Mouse (Mus musculus): ENCODE results near the gene Smarcd3.

The Smarcd3 gene

DNA sequence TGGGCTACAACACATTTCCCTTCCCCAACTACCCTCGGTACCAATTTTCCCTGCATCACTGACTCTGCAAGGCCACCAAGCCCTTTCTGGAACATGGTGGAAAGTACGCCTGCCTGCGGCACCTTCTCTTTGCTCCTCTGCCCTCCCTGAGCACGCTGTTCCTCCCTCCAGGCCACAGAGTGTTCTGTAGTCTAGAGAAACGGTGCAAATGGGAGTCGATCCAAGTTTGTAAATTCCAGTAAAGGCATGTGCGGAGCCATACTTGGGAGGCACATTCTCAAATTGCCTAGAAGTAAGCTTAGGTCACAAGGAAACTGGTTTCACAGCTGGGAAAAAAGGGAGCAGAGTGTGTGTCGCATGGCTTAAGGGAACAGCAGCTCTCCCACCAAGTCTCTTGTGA, 4.1 kb downstream of the Smarcd3 start:
- no peak for DNase-seq (ENCODE audit: low spot score)

DNA sequence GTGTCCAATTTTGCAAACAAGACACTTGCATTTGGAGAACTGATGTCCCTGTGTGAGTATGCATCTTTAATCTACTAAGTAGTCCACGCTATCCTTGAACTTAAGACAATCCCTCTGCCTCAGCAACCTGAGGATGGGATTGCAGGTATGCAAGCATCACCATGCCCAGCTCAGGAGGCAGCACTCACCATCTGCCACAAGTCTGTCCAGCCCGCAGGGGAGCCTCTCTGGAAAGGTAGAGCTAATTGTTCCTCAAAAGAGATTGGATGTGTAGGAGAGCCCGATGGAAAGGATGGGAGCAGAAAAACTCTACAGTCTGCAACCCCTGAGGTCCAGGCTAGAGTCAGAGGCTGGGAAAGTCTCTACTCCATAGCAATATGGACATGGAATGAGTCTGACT, 5.3 kb downstream of the Smarcd3 start:
- no peak for DNase-seq (ENCODE audit: low spot score)

DNA sequence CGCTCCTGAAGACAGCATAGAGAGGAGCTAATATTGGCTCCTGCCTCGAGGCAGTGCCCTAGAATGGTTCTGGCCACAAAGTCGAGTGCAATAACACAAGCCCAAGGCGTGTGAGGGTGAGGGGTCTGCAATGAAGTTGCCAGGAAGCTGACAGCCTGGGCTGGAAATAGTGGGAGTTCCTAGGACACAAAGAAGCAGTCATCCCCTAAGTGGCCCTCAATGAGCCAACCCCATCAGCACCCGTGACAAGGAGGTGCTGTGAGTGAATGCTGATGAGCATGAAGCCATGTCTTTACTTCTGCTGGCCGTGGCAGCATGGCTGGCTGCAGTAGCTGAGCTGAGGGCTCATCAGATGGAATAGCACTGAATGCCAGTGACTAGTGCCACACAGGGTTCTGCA, 9.1 kb downstream of the Smarcd3 start:
- DNase-seq (ENCODE audit: low spot score), result no peak

DNA sequence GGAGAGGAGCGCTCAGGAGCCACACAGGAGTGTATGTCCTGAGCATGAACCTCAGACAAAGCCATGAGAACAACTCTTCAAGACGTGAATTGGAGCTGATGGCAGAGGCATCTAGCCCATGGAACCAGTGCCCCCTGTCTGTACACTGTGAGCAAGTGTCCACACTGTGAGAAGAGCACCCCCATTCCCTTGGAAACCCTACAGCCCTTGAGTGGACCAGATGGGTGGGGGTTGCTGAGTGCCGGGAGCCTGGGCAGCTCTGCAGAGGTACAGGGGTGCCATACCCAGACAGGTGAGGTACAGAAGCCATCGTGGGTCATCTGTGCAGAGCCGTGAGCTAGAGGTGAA, 11.9 kb downstream of the Smarcd3 start:
- no peak for DNase-seq (ENCODE audit: low spot score)

DNA sequence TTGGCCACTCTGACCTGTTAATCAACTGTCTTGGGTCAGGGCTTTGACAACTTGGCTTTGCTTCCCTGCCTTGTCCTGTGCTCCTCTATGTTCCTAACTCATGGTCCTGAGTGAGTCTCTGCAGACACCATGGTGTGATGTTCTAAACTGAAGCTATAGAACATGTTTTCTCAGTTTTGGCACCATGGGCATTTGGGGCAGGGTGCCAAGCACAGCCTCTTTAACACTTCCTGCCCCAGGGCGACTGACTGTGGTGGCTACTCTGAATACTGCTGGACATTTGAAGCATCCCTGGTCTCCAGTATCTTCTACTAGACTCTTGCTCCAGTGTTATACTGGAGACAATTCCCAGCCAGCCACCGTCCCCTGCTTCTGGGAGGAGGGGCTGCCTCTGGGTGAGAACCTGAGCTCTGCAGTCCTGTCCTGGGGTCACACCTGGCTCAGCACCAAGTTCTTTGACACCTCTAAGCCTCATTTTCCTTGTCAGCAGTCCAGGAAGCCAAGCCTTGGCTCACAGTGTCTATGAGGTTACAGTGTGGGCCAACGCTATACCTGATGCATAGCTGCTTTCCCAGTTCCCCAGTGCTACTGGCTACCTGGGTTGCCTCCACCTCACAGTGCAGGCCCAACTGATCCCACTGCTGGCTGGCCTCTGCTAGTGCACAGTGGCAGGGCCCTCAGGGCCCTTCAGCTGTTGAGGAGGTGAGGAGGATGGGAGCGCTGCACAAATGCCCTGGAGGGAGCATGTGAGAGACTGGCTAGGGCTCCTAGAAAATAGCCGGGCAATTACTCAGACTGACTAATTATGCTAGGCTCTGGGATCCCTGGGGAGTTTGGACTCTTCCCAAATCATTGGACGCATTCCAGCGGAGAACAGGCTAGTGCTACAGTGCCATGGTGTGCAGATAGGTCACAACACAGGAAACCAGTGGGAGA, 12.6 kb downstream of the Smarcd3 start:
- no peak for DNase-seq (ENCODE audit: low spot score)

DNA sequence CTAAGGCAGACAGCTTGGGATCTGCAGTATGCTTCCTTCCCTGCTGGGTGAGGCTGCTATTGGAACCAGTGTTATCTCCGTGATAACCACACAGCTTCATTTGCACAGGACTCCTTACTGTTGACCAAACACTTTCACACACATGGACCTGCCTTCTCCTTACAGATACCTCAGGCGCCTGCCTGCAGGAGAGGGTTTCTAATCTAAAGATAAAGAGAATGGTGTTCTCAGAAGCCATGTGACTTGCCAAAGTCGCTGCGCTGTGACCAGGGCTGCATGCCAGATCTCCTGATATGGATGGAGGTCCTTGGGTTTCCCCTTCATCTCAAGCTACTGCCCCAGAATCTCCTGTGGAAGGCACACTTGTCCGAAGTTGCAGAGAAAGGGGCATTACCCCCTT, 14.8 kb downstream of the Smarcd3 start:
- no peak for DNase-seq (ENCODE audit: low spot score)

DNA sequence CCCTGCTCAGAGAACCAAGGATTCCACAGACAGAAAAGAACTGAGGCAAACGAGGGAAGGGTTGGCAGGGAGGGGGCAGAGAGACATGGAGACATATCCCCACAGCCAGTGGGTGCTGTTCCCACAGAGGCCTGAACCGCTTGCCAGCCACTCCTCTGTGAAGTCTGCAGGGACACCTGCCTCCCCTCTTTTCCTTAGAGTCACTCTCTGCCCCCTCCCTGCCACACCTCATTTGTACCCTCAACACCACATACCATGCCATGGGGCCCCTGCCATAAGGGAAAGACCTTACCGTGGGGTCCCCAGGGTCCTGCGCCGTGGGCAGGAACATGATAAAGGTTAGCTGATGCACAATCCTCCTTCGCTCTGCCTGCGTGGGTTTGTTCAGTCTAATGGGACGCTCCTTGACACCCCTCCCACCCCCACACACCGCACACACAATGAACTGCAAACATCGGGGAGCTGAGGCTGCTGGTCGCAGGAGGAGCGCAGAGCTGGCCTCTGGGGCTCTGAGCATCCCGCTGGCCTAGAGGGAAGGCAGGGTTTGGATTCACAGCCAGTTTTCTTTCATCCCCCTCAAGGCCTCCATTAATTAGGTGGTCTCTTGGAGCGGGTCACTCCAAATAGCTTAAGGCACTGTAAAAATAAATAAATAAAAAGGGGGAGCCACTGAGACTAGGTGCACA, 18.1 kb downstream of the Smarcd3 start:
- peak; percentile 15 for DNase-seq (ENCODE audit: low spot score)

DNA sequence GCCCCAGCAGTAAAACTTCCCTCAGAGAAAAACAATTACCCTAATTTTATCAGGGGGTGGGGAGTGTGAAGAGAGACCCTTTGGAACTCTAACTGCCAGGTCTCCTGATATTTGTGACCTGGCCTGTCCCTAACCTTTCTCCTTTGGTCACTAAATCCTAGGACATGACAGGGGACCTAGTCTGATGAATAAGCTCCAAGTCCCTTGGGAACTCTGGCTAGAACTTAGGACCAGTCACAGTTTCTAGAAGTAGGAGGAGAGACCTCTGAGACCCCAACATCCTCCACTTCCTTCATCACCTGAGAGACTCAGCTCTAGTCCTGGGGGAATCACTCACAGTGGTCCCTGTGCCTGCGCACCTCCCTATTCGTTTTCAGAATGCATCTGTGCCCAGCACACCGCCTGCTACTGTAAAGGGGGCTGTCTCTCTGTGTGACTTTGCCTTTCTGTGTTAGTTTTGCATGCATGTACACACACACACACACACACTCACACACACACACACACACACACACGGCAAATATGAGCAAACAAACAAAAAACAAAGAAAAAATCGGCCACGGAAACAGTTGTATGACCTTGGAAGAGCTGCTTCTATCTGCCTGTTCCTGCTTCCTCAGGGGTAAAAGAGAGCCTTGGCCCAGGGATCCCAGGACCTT, 18.8 kb downstream of the Smarcd3 start:
- DNase-seq (ENCODE audit: low spot score), result peak; percentile 72

DNA sequence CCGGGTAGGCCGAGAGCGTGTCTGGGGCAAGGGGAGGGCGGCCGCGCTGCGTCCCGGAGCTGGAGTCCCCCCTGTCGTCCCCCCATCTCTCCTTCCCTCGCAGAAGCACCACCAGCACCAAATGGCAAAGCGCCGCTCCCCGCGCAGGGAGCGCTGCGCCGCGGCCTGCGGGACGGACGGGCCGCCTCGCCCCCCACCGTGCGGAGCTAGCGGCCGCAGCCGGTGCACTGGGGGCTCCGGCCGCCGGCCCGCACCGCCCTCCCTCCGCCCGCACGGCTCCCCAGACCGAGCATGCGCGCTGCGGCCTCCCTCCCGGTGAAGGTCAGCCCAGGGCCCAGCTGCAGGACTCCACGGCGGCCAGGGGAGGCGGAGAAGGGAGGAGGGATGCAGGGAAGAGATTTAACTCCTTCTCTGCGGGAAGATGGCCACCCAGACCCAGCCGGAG, 19.5 kb downstream of the Smarcd3 start:
- DNase-seq (ENCODE audit: low spot score), result peak; percentile 92

DNA sequence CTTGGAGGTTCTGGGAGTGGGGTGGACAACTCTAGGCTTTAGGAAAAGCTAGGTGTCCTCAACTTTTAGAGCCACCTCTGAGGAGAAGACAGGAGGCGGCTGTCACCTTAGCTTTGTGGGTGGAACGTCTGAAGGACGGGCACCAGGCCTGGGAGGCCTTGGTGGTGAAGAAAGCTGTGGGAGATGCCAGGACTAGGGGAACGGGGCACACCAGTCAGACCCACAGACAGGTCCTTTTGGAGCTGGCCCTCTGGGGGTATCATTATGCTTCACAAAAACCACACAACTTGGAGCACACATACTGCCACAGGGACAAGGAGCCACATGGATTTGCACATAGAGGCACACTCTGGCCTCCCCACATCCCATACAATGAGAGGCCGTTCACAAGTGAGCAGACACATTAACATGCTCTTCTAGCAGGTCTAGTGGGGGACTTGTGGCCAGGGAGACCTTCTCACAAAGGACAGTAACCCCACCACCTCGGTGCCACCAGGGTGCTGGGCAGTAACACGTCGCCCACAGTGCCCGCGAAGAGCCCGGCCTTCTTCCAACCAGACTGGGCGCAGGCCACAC, 20.0 kb downstream of the Smarcd3 start:
- DNase-seq (ENCODE audit: low spot score), result no peak

DNA sequence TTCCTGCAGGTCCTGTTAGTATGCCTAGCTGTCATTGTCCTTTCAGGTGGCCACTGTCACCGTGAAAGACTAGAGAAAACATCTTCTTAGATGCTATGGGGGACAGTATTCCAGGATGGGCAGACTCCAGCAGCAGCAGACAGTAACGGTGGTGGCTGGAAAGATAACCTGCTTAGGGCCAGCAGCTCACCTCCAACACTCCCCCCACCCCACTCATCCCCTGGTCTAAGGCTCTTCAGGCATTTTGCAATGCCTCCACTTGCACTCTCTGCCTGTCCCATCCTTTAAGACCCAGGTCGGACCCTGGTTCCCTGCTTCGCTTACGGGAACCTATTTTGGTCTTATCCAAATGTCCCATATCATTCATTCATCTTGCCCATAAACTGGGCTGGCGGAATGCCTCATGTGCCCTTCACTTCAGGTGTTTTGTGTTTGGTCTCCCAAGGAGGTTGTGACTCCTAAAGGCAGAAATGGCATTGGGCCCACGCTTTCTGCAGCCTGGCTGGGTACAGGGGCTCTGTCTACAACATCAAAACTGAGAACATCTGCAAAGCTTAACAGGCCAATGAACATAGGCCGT, 20.7 kb downstream of the Smarcd3 start:
- DNase-seq (ENCODE audit: low spot score), result peak; percentile 12

DNA sequence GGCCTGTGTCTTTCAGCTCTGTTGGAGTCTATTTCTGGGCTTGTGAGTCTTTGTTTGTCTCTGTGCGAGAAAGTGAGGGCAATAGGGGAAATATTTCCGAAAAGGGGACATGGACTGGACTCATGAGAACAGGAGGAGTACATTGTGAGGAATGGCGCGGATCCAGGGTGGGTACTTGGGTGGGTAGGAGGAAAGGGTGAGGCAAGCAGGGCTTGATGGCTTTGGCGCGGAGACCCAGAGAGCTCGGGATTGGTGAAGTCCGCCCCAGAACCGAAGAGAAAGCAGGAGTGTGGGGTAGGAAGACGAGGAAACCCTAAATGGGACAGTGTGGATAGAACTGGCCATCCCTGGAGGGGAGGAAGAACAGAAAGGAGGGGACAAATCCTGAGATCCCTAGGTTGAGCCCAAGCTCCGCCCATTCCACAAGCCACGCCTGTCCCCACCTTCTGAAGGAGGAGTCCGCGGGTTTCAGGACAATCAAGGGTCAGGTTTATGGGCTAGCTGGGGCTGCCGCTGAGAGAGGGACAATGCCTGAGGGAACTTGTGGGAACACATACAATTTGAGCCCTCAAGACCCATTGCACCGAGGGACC, 21.4 kb downstream of the Smarcd3 start:
- peak; percentile 95 for DNase-seq (ENCODE audit: low spot score)

DNA sequence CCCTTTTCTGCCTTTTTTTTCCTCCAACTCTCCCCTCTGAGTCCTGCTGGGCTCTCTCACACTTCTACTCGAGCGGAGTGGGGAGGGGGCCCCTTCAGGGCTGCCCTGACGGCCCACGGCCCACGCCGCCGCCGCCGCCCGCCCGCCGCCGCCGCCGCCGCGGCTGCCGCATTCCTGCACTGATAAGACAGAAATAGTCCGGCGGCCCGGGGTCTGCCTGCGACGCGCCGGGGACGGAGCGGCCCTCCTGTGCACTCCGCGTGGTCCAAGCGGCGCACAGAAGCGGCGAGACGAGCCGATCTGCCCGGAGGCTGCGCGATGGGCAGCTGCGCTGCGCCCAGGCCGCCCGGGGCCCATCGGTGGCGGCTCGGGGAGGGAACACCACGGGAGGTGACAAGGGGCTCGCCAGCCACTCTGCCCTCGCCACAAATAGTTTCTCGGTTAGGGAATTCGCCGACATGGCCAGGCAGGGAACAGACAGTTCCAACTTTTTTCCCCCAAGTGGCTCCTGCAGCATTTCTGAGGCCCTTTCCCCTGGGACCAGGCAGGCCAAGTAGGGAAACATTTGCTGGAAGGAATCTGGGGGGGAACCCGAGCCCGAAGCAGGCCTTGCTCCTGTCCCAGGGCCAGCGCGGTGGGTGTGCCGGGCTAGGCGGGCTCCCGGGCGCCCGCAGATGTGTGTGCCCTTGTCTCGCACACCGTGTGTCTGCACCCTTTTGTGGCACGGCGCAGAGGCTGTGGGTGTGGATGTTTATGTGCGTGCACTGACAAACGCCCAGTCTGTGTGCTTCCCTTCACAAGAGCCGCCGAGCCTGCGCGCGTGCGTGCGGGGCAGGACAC, 22.1 kb downstream of the Smarcd3 start:
- peak; percentile 77 for DNase-seq (ENCODE audit: low spot score)

DNA sequence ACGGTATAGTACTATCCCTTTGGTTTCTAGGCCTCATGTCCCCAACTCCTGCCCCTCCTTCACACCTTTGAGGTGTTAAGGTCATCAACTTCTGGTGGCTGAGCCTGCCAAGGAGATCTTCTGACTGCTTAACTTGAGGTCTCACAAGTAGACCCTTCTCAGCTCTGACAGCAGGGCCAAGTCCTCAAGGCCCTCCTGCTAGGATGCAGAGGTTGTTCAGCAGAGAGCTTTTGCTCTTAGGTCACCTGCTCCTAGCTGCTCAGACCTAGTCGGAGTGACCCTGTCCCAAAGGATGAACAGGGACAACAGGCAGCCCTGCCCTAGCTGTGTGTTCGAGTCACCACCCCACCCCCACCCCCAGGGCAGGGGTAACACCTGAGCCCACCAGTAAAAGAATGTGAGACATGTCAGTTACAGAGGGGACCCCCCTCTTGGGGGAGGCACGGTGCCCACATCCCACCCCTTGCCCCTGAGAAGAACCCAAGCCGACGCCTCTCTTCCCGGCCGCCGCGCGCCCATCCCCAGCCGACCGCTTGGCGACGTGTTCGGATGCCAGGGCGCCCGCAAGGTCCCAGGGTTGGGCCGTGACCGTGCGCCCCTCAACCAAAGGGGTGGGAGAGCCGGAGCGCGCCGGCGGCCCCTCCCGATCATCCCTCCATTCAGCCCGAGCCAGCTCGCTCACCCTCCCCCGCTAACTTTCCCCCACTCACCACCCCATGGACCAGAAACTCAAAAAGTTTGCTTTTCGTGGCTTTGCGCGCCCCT, 23.0 kb downstream of the Smarcd3 start:
- DNase-seq (ENCODE audit: low spot score), result no peak

DNA sequence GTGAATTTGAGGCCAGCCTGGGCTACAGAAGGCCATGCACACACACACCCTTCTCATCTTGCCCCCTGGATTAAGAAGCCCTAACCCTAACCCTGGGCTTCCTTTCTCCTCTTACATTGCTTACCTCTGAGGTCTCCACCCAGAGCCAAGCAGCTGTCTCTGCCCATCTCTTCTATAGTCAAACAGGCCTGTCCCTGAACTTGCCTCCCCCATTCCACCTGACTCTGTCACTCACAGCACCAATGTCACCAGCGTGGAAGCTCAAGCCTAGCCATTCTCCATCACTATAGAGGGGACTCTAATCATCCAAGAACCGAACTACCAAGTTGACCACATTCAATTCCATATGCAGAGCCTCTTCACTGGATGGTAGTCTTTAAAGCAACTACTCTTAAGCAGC, 24.0 kb downstream of the Smarcd3 start:
- DNase-seq (ENCODE audit: low spot score), result no peak

DNA sequence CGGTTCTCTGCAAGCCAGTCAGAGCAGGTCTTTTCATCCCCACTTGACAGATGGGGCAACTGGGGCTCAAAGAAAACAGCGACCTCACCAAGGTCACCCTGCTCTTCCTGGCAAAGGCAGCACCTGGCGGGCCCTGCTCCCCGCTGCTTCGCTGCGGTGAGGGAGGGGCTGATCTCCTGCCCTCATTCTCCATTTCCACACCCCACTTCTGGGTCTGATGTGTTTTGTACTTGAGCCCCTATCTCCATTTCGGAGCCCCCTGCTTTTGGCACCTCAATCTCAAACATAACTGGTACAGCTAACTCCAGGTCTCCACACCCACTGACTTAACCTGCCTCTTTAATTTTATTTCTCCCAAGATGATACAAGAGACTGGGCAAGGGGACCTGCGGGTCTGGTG, 25.1 kb downstream of the Smarcd3 start:
- no peak for DNase-seq (ENCODE audit: low spot score)

DNA sequence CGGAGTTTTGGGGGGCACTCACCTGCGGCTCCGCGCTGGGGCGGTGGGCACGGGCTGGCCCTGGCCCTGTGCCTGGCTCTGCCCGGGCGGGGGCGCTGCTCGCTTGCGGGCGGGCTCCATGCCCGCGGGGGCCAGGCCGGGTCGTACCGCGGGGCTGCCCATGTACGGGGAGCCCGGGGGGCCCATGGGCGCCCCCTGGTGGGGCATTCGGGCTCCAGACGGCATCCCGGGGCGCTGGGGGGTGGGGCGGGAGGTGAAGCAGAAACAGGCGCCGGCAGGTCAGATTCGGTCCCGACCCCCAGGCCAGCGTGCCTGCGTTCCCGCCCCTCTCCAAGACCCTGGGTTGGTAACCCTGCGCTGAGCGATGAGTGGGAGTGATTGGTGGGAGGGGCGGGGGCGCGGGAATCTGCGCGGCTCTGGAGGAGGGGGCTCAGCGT, 25.6 kb downstream of the Smarcd3 start:
- peak; percentile 75 for DNase-seq (ENCODE audit: low spot score)

DNA sequence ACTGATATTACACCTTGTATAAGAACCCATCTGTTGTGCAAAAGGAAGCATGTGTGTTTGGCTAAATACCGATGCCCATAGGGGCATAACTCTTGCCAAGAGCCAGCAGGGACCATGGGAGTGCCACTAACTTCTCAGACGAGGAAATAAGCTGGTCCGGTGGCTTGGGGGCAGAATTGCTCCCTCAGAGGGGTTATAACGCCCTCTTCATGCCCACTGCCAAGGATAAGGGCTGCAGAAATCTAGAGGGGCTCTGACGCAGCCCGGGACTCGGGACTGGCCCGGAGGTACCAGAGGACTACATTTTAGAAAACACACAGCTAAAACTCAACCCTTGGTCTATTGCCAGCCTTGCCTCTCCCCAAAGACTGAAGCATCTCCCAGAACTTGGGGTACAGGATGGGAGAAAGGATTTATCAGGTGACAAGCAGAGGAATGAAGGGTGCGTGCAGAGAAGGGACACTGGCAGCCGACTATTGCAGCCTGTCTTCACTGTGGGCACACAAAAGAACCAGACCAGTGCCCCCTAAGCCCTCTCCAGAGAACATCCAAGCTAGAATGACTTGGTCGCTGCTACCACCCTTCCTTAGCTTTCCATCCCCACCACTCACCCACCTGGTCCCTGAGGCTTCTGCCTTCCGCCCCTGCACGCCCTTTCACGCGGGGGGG, 26.2 kb downstream of the Smarcd3 start:
- peak; percentile 14 for DNase-seq (ENCODE audit: low spot score)

DNA sequence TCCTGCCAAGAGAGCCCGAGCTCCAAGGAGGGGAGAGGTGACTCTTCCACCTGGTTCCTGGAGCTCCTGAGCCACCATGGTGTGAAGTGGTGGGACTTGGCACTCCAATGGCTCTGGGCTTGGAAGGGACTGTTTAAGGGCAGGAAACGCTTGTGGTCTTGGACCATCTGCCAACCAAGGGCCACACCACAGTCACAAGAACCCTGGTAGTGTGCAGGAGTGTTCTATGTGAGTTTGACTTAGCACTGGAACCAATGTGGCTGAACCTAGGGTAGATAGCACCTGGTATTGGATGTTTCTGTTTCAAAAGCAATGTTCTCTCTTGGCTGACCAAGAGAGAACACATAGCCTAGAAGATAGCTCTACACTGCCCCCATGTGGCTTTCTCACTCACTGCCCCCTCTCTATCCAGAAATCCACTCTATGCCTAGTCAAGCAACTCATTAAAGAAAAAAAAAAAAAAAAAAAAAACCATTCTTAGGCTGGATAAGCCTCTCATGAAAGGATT, 26.9 kb downstream of the Smarcd3 start:
- peak; percentile 94 for DNase-seq (ENCODE audit: low spot score)
